Mouse (Mus musculus) cerebellum, adult 2 months (tissue): ENCODE measurements at regions not wholly inside any gene's neighbourhood (a gene's known extent, or its start where the extent isn't known, plus 50 kb on each side); places are given as distances from the start of the nearest gene placed in this dataset.

ENCODE experiments used
- CTCF ChIP-seq: fragments of 200-500 bp; IDR thresholded peaks from 2 replicates; pipeline ENCODE4 v1.5.1; 2011; ENCODE audit warnings: low read depth, mild to moderate bottlenecking, control low read depth, low read length, moderate library complexity, borderline replicate concordance; ENCODE audit not compliant: insufficient read depth
- POLR2A ChIP-seq: fragments of 200-500 bp; IDR thresholded peaks from 2 replicates; pipeline ENCODE4 v1.6.1; 2011; ENCODE audit warnings: low read length, control low read depth, borderline replicate concordance; ENCODE audit not compliant: insufficient read depth

- TF ChIP-seq CTCF (no peak), POLR2A (no peak)
Measured at GRCm38 (mm10) chr16:78153899-78154605, 147.2 kb upstream of the Cxadr start.
